Mouse (Mus musculus): ENCODE results near the gene Msi1. TPM values are rescaled to one million over a fixed set of nuclear protein-coding genes. Genes with fewer than 3 reads are reported as not detected.

The Msi1 gene
- polyA plus RNA-seq (2016; fragmentation: Nextera tagmentation; extraction: Ambion mirVana) = 54.0 and 60.6 TPM in 2 replicates

DNA sequence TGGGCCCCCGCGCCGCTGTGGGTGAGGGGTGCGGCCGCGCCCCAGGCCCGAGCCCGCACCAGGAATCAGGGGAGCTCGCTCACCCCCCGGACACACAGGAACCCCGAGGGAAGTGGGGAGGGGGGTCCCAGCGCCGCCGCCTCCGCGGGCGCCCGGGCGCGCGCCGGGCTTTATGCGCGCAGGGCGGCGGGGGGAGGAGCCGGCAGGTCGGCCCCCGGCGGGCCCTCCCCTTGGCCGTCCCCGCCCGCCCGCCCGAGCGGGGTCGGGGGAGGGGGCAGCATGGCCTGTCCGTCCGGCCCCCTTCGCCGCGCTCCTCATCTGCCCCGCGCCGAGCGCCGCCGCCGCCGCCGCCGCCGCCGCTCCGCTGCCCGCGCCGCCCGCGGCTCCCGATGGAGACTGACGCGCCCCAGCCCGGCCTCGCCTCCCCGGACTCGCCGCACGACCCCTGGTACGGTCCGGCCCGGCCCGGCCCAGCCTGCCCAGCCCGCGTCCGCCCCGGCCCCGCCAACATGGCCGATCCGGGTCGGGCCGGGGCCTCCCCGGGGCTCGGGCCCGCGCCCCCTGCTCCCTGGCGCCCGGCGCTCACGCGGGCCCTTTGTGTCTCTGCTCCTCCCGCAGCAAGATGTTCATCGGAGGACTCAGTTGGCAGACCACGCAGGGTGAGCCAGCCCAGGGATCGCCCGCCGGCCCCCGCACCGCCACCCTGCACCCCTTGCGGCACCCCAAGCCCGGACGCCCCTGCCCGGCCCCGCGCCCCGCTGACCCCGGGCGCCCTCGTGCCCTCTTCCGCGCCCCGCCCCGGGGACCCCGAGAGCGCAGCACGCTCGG lies at the start of gene Msi1:
Gene Msi1, plus strand, starts transcription at position 241 of the 828 bp plus-strand sequence.
- peak; percentile 81 for DNase-seq (ENCODE audit: low spot score)
- H3K36me3 ChIP-seq = peaks cover 37% of the 10 kb centered on the region
- 2% methylated on average over 80 of the region's 117 CpGs for WGBS
- peaks cover 63% of the 10 kb centered on the region for H3K4me1 ChIP-seq
- peak within 1 kb of the TSS; percentile 99 for H3K27ac ChIP-seq
- no peaks in the 10 kb centered on the region for H3K9me3 ChIP-seq (replicated peaks)
- H3K4me3 ChIP-seq = peak within 1 kb of the TSS; percentile 100
- H3K27me3 ChIP-seq (ENCODE audit: low read depth, poor library complexity, severe bottlenecking) = peaks cover 28% of the 10 kb centered on the region

DNA sequence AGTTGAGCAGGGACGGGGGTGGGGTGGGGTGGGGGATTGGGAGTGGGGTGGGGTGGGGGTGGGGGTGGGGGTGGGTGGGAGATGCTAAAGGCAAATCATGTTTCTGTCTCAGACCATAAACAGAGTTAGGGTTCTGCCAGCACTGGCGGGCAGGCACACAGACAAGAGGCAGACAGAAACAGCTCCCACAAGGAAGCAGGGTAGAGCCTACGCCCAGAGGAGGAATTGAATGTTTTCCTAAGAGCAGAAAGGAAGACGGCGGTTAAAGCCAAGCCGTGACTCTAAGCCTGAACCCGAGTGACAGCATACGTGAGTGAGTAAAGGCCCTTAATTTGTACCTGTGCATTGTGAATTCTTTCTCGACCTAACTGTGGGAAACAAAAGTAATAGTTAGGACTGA lies 37.5 kb upstream of the Msi1 start:
- H3K4me1 ChIP-seq = peaks cover 13% of the 10 kb centered on the region
- WGBS = 49% methylated on average over 9 of the region's 9 CpGs

DNA sequence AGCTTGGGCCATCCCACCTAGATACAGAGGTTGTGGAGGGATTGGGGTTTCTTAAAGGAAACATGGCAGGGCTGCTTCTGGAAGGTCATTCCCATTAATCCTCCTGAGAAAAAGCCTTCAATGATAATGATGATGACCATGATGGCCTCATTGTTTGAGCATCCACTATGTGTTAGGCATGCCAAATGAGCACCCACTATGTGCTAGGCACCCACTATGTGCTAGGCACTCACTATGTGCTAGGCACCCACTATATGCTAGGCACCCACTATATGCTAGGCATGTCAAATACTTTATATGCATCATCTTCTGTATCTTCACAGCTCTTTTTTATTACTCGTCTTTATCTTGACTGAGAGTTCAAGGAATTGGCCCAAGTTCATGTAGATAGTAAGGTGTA lies 36.4 kb upstream of the Msi1 start:
- no peak for DNase-seq (ENCODE audit: low spot score)
- 85% methylated on average over 1 of the region's 1 CpGs for WGBS
- Histone ChIP-seq H3K27ac (no peak overlapping the region), H3K27me3 (ENCODE audit: low read depth, poor library complexity, severe bottlenecking) (peaks cover 37% of the 10 kb centered on the region), H3K36me3 (no peaks in the 10 kb centered on the region), H3K4me3 (no peak overlapping the region), H3K4me1 (peaks cover 14% of the 10 kb centered on the region), H3K9me3 (replicated peaks) (no peaks in the 10 kb centered on the region)

More for the DNA sequence above, 37.5 kb upstream of the Msi1 start:
- H3K27me3 ChIP-seq (ENCODE audit: low read depth, poor library complexity, severe bottlenecking) = peaks cover 27% of the 10 kb centered on the region
- H3K4me3 ChIP-seq = no peak overlapping the region
- H3K27ac ChIP-seq = no peak overlapping the region
- no peak for DNase-seq (ENCODE audit: low spot score)
- H3K9me3 ChIP-seq (replicated peaks) = no peaks in the 10 kb centered on the region
- no peaks in the 10 kb centered on the region for H3K36me3 ChIP-seq

DNA sequence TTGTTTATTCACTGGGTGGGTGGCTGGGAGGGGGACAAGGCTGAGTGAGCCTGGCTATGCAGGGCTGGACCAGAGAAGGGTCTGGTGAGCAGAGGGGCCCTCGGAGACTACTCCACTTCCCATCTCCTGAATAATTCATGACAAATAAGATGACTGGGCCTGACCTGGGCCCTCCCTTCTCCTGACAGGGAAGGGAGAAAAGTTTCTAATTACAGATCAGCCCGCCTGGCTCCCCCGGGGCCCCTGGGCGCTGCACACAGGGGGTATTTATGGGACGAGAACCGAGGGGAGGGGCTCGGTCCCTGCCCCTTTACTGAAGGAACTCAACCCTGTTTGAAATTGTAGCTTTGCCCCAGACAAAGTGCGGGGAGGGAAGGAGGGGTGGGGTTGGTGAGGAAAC lies 35.2 kb upstream of the Msi1 start:
- peaks cover 39% of the 10 kb centered on the region for H3K27me3 ChIP-seq (ENCODE audit: low read depth, poor library complexity, severe bottlenecking)
- no peak for DNase-seq (ENCODE audit: low spot score)
- H3K4me1 ChIP-seq = peaks cover 24% of the 10 kb centered on the region
- 5% methylated on average over 8 of the region's 8 CpGs for WGBS
- no peaks in the 10 kb centered on the region for H3K9me3 ChIP-seq (replicated peaks)
- H3K27ac ChIP-seq = no peak overlapping the region
- 0 out of 2 replicates have a peak overlapping the region, but pooled peaks have one; percentile 0 for H3K4me3 ChIP-seq
- H3K36me3 ChIP-seq = no peaks in the 10 kb centered on the region

DNA sequence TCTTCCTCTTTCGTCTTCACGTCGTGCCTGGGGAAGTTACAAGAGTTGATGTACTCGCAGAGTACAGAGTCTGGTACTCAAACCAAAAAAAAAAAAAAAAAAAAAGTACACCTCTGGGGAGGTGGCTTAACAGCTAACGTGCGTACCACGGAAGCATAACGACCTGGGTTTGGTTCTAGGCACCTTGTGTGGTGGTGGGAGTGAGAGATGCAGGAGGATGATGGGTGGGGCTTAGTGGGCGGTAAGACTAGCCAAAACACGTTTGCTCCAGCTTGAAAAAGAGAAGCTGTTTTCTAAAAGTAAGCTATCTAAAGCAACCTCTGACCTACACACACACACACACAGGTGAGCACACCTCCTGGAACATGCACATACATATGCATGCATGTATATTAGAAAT lies 34.6 kb upstream of the Msi1 start:
- Histone ChIP-seq H3K9me3 (replicated peaks) (no peaks in the 10 kb centered on the region), H3K27ac (no peak overlapping the region), H3K36me3 (no peaks in the 10 kb centered on the region), H3K4me3 (no peak overlapping the region), H3K4me1 (peaks cover 21% of the 10 kb centered on the region), H3K27me3 (ENCODE audit: low read depth, poor library complexity, severe bottlenecking) (peaks cover 39% of the 10 kb centered on the region)
- 17% methylated on average over 10 of the region's 10 CpGs for WGBS
- DNase-seq (ENCODE audit: low spot score) = no peak

DNA sequence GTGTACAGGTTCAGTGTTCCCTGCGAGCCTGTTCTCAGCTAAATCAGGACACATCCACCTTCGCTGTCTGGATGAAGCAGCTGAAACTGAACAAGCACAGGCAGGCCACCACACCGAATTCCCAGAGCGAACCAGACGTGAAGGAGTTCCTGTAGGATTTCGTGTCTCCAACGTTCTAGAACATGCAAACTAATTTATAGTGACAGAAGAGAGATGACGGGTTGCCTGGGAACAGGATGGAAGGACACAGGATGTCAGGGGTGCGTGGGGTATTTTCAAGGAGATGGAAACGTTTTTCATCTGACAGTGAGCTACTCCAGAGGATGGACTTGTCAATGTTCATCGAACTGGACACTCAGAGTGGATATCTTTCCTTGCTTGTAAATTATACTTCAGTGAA lies 32.7 kb upstream of the Msi1 start:
- H3K27ac ChIP-seq = no peak overlapping the region
- H3K4me3 ChIP-seq = no peak overlapping the region
- WGBS = 77% methylated on average over 11 of the region's 11 CpGs
- no peaks in the 10 kb centered on the region for H3K36me3 ChIP-seq
- H3K4me1 ChIP-seq = peaks cover 21% of the 10 kb centered on the region
- H3K9me3 ChIP-seq (replicated peaks) = no peaks in the 10 kb centered on the region
- H3K27me3 ChIP-seq (ENCODE audit: low read depth, poor library complexity, severe bottlenecking) = peaks cover 45% of the 10 kb centered on the region
- no peak for DNase-seq (ENCODE audit: low spot score)

DNA sequence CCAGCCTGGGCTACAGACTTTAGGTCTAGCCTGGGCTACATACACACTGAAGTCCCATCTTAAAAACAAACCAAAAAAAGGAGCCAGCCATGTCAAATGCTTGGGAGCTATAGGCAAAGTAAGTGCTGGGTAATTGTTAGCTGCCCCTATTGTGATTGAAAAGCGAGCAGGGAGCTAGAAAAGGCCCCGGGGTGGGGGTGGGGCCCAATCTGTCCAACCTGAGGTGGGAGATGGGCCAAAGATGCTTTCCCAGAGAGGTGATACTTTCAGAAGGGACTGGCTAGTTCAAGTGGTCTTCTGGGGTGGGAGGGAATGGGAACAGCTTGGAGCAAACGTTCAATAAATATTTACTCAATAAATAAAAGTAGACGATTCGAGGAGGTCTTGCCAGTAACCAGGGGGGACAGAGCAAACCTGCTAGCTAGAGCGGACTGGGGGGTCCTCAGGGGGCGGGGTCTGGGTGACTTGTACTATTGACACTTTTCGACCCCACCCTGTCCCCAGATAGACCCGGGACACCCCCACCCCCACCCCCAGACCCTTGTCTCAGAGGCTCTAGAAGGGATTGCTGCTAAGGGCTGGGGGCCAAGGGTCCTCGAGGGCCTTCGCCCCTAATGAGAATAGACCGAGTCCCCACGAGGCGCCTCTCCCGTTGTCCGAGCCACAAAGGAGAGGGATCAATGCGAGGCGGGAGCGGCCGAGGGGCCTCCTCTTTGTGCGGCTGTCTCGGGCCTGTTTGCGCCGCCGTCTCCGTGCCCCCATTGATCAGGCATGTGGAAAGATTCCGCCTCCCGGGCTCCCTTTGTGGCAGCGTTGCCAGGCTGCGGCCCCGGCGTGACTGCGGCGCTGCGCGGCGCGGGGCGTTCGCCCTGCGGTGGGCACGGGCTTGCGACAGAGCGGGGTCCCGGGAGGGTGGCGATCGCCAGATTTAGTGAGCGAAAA lies 31.3 kb upstream of the Msi1 start:
- H3K27ac ChIP-seq = peak overlapping the region; percentile 94
- H3K4me1 ChIP-seq = peaks cover 21% of the 10 kb centered on the region
- DNase-seq (ENCODE audit: low spot score) = peak; percentile 77
- H3K9me3 ChIP-seq (replicated peaks) = no peaks in the 10 kb centered on the region
- 4% methylated on average over 48 of the region's 48 CpGs for WGBS
- H3K4me3 ChIP-seq = peak overlapping the region; percentile 58
- no peaks in the 10 kb centered on the region for H3K36me3 ChIP-seq
- peaks cover 48% of the 10 kb centered on the region for H3K27me3 ChIP-seq (ENCODE audit: low read depth, poor library complexity, severe bottlenecking)

DNA sequence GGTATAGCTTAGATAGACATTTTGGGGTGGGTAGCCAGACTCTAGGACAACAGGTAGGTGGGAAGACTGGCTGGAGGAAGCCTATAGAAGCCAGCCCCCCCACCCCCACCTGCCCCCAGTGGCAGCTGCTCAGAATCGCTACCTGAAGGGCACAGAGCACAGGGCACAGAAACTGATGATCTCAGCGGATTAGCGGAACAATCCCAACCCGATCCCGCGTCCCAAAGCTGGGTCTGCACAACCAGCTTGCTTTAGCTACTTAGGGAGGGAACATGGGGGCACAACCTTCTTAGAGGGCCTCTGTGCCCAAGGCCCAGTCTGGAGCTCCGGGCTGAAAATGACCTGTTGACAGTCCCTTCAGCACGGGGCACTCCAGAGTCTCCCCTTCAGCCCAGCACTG lies 27.3 kb upstream of the Msi1 start:
- H3K9me3 ChIP-seq (replicated peaks) = no peaks in the 10 kb centered on the region
- no peak overlapping the region; the same call in 1 of the 2 replicates for H3K27ac ChIP-seq
- 93% methylated on average over 8 of the region's 8 CpGs for WGBS
- no peak for DNase-seq (ENCODE audit: low spot score)
- H3K27me3 ChIP-seq (ENCODE audit: low read depth, poor library complexity, severe bottlenecking) = peaks cover 28% of the 10 kb centered on the region
- H3K36me3 ChIP-seq = no peaks in the 10 kb centered on the region
- H3K4me3 ChIP-seq = no peak overlapping the region
- peaks cover 34% of the 10 kb centered on the region for H3K4me1 ChIP-seq

GRCm38 (mm10) chr5:115403436-115404140 lies 25.8 kb upstream of the Msi1 start:
- WGBS = 24% methylated on average over 17 of the region's 17 CpGs
- Histone ChIP-seq H3K27ac (peak overlapping the region; percentile 88), H3K4me1 (peaks cover 35% of the 10 kb centered on the region), H3K27me3 (ENCODE audit: low read depth, poor library complexity, severe bottlenecking) (peaks cover 17% of the 10 kb centered on the region; the same call in 1 of the 2 replicates), H3K4me3 (peak overlapping the region; percentile 42), H3K36me3 (no peaks in the 10 kb centered on the region), H3K9me3 (replicated peaks) (no peaks in the 10 kb centered on the region)
- peak; percentile 52 for DNase-seq (ENCODE audit: low spot score)

- DNase-seq (ENCODE audit: low spot score) = peak; percentile 67
- peaks cover 32% of the 10 kb centered on the region for H3K4me1 ChIP-seq
- H3K36me3 ChIP-seq = no peaks in the 10 kb centered on the region
- peak overlapping the region; percentile 88 for H3K27ac ChIP-seq
- peak overlapping the region; percentile 42 for H3K4me3 ChIP-seq
- no peaks in the 10 kb centered on the region for H3K9me3 ChIP-seq (replicated peaks)
- under 1% methylated on average over 18 of the region's 18 CpGs for WGBS
- peaks cover 17% of the 10 kb centered on the region; the same call in 1 of the 2 replicates for H3K27me3 ChIP-seq (ENCODE audit: low read depth, poor library complexity, severe bottlenecking)
Observed at GRCm38 (mm10) chr5:115404241-115404794, 25.1 kb upstream of the Msi1 start.

GRCm38 (mm10) chr5:115405205-115405604 lies 24.2 kb upstream of the Msi1 start:
- Histone ChIP-seq H3K27me3 (ENCODE audit: low read depth, poor library complexity, severe bottlenecking) (peaks cover 16% of the 10 kb centered on the region; the same call in 1 of the 2 replicates), H3K9me3 (replicated peaks) (no peaks in the 10 kb centered on the region), H3K4me1 (peaks cover 32% of the 10 kb centered on the region), H3K27ac (peak overlapping the region; percentile 88), H3K4me3 (no peak overlapping the region), H3K36me3 (no peaks in the 10 kb centered on the region)
- 66% methylated on average over 8 of the region's 8 CpGs for WGBS
- DNase-seq (ENCODE audit: low spot score) = no peak

DNA sequence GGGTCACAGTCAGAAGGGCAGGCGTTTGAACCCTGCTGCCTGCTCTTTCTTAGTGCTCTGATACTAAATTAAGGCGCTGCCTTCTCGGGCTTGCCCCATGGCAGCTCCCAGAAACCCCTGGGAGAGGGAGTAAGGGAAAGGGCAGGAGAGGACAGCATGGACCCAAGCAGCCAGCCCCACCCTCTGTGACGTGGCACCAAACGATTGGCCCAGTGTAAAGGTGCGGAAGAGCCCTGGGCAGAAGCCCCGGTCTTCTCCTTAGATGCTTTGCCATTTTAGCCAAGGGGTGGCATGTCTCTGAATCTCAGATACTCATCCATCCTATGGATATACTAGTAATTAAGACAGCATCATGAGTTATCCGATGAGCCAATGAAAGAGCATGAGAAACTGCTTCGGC lies 21.3 kb upstream of the Msi1 start:
- DNase-seq (ENCODE audit: low spot score) = peak; percentile 67
- 32% methylated on average over 9 of the region's 9 CpGs for WGBS

More for the DNA sequence above, 21.3 kb upstream of the Msi1 start:
- Histone ChIP-seq H3K4me1 (peaks cover 32% of the 10 kb centered on the region), H3K9me3 (replicated peaks) (no peaks in the 10 kb centered on the region), H3K27me3 (ENCODE audit: low read depth, poor library complexity, severe bottlenecking) (peaks cover 7% of the 10 kb centered on the region; the same call in 1 of the 2 replicates), H3K27ac (peak overlapping the region; percentile 56), H3K4me3 (peak overlapping the region; percentile 24), H3K36me3 (no peaks in the 10 kb centered on the region)

Data from limb, embryonic 10.5 days (tissue).